8 mouse cellular contexts compared by ENCODE assay signal in genomic region chr5:99598470-99599110, GRCm38 (mm10).
DNase-seq lines count a peak whose midpoint lies in the region; ATAC-seq lines count a peak whose summit lies in the region.
"Had no signal": no experiment of that assay in that cellular context is flagged by ENCODE, and none has a peak within 500 bp of the region (broad histone marks: within the 10 kb centered on the region; RNA-seq: fewer than 3 reads in every experiment).

No protein-coding gene starts in this region.

- no peaks in the 10 kb centered on the region for H3K9me3 ChIP-seq in limb, embryonic 13.5 days
- H3K9me3 ChIP-seq in liver, embryonic 12.5 days (replicated peaks), result no peaks in the 10 kb centered on the region; the same call in 1 of the 2 replicates
- H3K9me3 ChIP-seq: liver, embryonic 13.5 days had no signal

- H3K27me3 ChIP-seq in limb, embryonic 13.5 days, result 0 out of 2 replicates have a peak, but pooled peaks cover 7% of the 10 kb centered on the region
- no peaks in the 10 kb centered on the region for H3K27me3 ChIP-seq in liver, embryonic 12.5 days (replicated peaks)
- H3K27me3 ChIP-seq: liver, embryonic 13.5 days had no signal

- DNase-seq in kidney, postnatal 4 days, result peak; percentile 24 to 34
- no peak for DNase-seq in kidney, adult 8-10 months
- peak; percentile 3 for DNase-seq in NIH3T3 (ENCODE audit: low read depth)
- peak; percentile 78 for DNase-seq in brain, adult 2 months (ENCODE audit: low read depth, low spot score)
- DNase-seq in thymus, postnatal 36 days, result no peak
- DNase-seq: liver, embryonic 13.5 days had no signal

- H3K27ac ChIP-seq in limb, embryonic 13.5 days, result no peak overlapping the region
- no peak overlapping the region for H3K27ac ChIP-seq in liver, embryonic 12.5 days
- H3K27ac ChIP-seq: liver, embryonic 13.5 days had no signal

- no peak overlapping the region for H3K4me3 ChIP-seq in limb, embryonic 13.5 days
- H3K4me3 ChIP-seq in liver, embryonic 12.5 days, result no peak overlapping the region
- H3K4me3 ChIP-seq: liver, embryonic 13.5 days had no signal

- ATAC-seq in limb, embryonic 13.5 days (ENCODE audit: low FRiP score, low read depth), result peak; percentile 24; the same call in 1 of the 2 replicates
- ATAC-seq in liver, embryonic 12.5 days, result no peak

- peaks cover 28% of the 10 kb centered on the region for H3K4me1 ChIP-seq in limb, embryonic 13.5 days
- H3K4me1 ChIP-seq in liver, embryonic 12.5 days, result no peaks in the 10 kb centered on the region
- H3K4me1 ChIP-seq: liver, embryonic 13.5 days had no signal

- H3K36me3 ChIP-seq in limb, embryonic 13.5 days, result no peaks in the 10 kb centered on the region
- no peaks in the 10 kb centered on the region for H3K36me3 ChIP-seq in liver, embryonic 12.5 days
- H3K36me3 ChIP-seq: liver, embryonic 13.5 days had no signal

- H3K4me2 ChIP-seq in limb, embryonic 13.5 days (replicated peaks), result peak overlapping the region; percentile 12; the same call in 1 of the 2 replicates
- no peak overlapping the region for H3K4me2 ChIP-seq in liver, embryonic 12.5 days
- H3K4me2 ChIP-seq: liver, embryonic 13.5 days had no signal

- no peak overlapping the region for H3K9ac ChIP-seq in limb, embryonic 13.5 days
- H3K9ac ChIP-seq in liver, embryonic 12.5 days, result no peak overlapping the region
- H3K9ac ChIP-seq: liver, embryonic 13.5 days had no signal

- 34% methylated on average over 10 of the region's 10 CpGs for WGBS in limb, embryonic 13.5 days
- WGBS in liver, embryonic 12.5 days (ENCODE audit: insufficient replicate concordance), result 77% methylated on average over 10 of the region's 10 CpGs

Comparison
In these comparisons a context has a peak if more than half of its experiments do, and no peak if none do; other contexts are left out.
1. DNase-seq: peak in kidney, postnatal 4 days (2 of 2), NIH3T3 (single experiment) and brain, adult 2 months (single experiment); none in kidney, adult 8-10 months (0 of 2) and thymus, postnatal 36 days (0 of 2).